Mouse (Mus musculus) spleen, adult 2 months (tissue): ENCODE results near the gene Zkscan14. TPM values are rescaled to one million over a fixed set of nuclear protein-coding genes. Genes with fewer than 3 reads are reported as not detected.
"Not testable (repeated sequence)": the region's sequence is repeated elsewhere in the genome, so short reads cannot be mapped to it uniquely, and the experiment has no call there.

ENCODE experiments used
- DNase-seq, 2 experiments: peaks; one replicate each; pipeline versions ENCODE4 v3.0.0 to v3.0.0-alpha.2; 2012 to 2021; ENCODE audit warnings: low spot score in 2 of 2, low read depth in 1 of 2
- H3K27ac ChIP-seq: fragments of 200-500 bp; 2 replicates; pipeline ENCODE4 v1.5.1; 2012; ENCODE audit warnings: low read length, inconsistent platforms; ENCODE audit not compliant: insufficient read depth
- H3K27me3 ChIP-seq: fragments of 200-500 bp; 2 replicates; pipeline ENCODE4 v1.6.1; 2012; ENCODE audit warnings: mild to moderate bottlenecking, moderate library complexity, low read length, inconsistent platforms; ENCODE audit not compliant: control insufficient read depth, insufficient read depth
- H3K36me3 ChIP-seq: fragments of 200-500 bp; 2 replicates; pipeline ENCODE4 v1.6.1; 2012; ENCODE audit warnings: mild to moderate bottlenecking, low read length, inconsistent platforms; ENCODE audit not compliant: control insufficient read depth, insufficient read depth
- H3K4me1 ChIP-seq: fragments of 200-500 bp; 2 replicates; pipeline ENCODE4 v1.6.1; 2011; ENCODE audit warnings: inconsistent platforms; ENCODE audit not compliant: control insufficient read depth, insufficient read depth, insufficient read length
- H3K4me3 ChIP-seq: fragments of 200-500 bp; 2 replicates; pipeline ENCODE4 v1.5.1; 2011; ENCODE audit warnings: mild to moderate bottlenecking, inconsistent platforms; ENCODE audit not compliant: insufficient read depth, insufficient read length; ENCODE audit errors: extremely low read depth
- CTCF ChIP-seq: fragments of 200-500 bp; IDR thresholded peaks from 2 replicates; pipeline ENCODE4 v1.5.1; 2011; ENCODE audit warnings: mild to moderate bottlenecking, inconsistent platforms; ENCODE audit not compliant: insufficient read depth, insufficient read length, insufficient replicate concordance; ENCODE audit errors: extremely low read depth
- POLR2A ChIP-seq: fragments of 200-500 bp; IDR thresholded peaks from 2 replicates; pipeline ENCODE4 v1.6.1; 2011; ENCODE audit warnings: low read depth, low read length, inconsistent platforms
- WGBS: fragments of 180-500 bp; shearing (Covaris S2); methylation state at CpG from one replicate; pipeline ENCODE4 v1.1.7; 2018; 5-methylcytosine and 5-hydroxymethylcytosine counted together
- polyA plus RNA-seq: library from polyadenylated mRNA; depleted of rRNA; stranded (reverse); fragments of >200 nt; gene quantifications from 2 replicates; pipeline ENCODE4 v1.2.3, GENCODE M21; 2012; rRNA removed

Zkscan14 gene
- 3.4 and 3.7 TPM in 2 replicates for polyA plus RNA-seq

DNA sequence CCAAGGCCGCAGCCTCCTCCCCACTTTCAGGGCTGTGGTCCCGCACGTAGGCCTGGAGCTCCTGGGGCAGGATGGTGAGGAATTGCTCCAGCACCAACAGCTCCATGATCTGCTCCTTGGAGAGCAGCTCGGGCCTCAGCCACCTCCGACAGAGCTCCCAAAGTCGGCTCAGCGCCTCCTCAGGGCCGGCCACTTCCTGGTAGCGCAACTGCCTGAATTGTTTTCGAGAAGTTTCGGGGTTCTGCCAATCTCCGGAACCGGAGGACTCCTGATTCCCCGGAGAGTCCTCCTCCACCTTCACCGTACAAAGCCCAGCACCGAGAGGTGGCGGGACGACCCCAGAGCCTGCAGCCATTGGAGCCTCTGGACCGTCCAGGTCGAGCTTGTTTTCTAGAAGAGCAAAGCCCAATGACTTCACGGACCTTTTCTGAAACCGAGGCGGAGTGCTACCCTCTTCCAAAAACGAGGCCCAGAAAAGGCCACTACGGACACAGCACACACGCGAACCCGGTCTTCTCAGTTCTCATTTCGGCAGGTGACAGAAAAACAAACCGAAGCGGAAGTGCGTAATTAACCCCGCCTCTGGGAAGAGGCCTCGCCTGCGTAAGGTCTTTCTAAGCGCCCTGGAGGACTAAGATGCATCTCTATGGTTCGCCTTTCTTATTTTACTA is at the start of gene Zkscan14:
Gene Zkscan14, minus strand, starts transcription at position 548 of the 671 bp plus-strand sequence.
- Histone ChIP-seq H3K27me3 (no peaks in the 10 kb centered on the region), H3K36me3 (peaks cover 9% of the 10 kb centered on the region), H3K27ac (peak within 1 kb of the TSS; percentile 95), H3K4me1 (peaks cover 7% of the 10 kb centered on the region), H3K4me3 (peak within 1 kb of the TSS; percentile 90)
- WGBS: under 1% methylated on average over 37 of the region's 37 CpGs
- peak; percentile 81 to 92 for DNase-seq
- TF ChIP-seq POLR2A (peak; percentile 75), CTCF (no peak)

DNA sequence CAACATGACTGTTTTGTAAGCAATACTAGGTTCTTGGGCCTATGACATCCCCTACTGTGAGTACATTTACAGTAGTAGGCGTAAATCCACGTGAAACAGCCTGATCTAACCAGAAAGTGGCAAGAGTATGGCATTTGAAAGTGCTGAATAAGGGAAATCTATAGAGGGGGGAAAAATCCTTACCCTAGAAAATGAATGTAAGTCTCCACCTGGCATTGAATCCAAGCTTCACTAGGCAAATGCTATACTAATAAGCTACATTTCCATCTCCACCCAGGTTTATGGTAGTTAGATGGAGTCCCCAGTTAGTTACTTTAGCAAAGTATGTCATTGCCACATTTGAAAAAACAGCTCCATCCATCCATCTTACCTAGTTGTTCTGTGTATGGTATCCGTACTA is 47.9 kb upstream of the Zkscan14 start:
- whole genome bisulfite sequencing: 94% methylated on average over 3 of the region's 3 CpGs
- no peaks in the 10 kb centered on the region for H3K27me3 ChIP-seq
- TF ChIP-seq POLR2A (no peak), CTCF (no peak)
- H3K4me3 ChIP-seq: no peak overlapping the region
- no peaks in the 10 kb centered on the region for H3K4me1 ChIP-seq
- no peak for DNase-seq
- H3K27ac ChIP-seq: no peak overlapping the region
- H3K36me3 ChIP-seq: peaks cover 20% of the 10 kb centered on the region

DNA sequence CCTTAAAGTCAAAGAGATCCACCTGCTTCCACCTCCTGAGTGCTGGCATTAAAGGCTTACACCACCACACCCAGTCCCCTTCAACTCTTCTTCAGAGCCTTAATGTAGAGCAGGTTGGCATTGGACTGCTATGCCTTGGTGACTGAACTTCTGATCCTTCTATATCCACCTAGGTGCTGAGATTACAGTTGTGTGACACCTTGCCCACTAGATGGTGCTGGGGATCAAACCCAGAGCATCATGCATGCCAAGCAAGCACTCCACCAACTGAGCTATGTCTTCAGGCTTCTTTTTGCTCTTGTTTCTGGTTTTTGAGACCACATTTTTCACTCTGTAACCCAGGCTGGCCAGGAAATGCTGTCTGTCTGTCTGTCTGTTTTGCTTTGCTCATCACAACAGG is 33.0 kb upstream of the Zkscan14 start:
- no peak overlapping the region for H3K27ac ChIP-seq
- DNase-seq: peak; percentile 22 to 26
- H3K4me3 ChIP-seq: no peak overlapping the region
- peaks cover 29% of the 10 kb centered on the region for H3K36me3 ChIP-seq
- no peaks in the 10 kb centered on the region; the same call in 1 of the 2 replicates for H3K4me1 ChIP-seq
- TF ChIP-seq POLR2A: no peak
- peak; percentile 14; the same call in 1 of the 2 replicates for TF ChIP-seq CTCF
- no peaks in the 10 kb centered on the region for H3K27me3 ChIP-seq

DNA sequence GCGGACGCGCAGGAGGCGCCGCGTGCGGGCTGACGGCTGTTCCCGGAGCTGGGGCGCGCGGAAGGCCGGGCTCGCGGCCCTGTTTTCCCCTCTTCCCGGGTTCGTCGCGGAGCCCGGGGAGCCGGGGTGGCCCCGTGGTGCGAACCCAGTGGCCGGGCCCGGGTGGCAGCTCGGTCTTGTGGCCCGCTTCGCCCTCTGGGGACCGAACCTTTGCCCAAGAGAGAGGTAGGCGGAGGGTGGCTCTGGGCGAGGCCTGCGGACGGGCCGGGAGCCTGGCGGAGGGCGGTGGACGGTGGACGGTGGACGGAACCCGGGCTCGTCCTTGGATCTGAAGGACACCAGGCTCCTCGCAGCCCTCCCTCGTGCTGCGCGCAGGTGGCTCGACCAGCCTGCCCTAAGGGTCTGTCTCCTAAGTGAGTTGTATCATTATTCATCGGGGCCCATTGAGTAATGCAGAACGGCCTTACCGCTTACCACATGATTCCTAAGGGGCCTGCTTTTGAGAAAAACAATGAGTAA is 30.3 kb upstream of the Zkscan14 start:
- DNase-seq: no peak
- no peak for TF ChIP-seq CTCF
- TF ChIP-seq POLR2A: no peak
- no peaks in the 10 kb centered on the region for H3K27me3 ChIP-seq
- peaks cover 20% of the 10 kb centered on the region for H3K36me3 ChIP-seq
- under 1% methylated on average over 49 of the region's 49 CpGs for WGBS
- H3K27ac ChIP-seq: peak overlapping the region; percentile 87
- peak overlapping the region; percentile 75 for H3K4me3 ChIP-seq
- no peaks in the 10 kb centered on the region; the same call in 1 of the 2 replicates for H3K4me1 ChIP-seq

DNA sequence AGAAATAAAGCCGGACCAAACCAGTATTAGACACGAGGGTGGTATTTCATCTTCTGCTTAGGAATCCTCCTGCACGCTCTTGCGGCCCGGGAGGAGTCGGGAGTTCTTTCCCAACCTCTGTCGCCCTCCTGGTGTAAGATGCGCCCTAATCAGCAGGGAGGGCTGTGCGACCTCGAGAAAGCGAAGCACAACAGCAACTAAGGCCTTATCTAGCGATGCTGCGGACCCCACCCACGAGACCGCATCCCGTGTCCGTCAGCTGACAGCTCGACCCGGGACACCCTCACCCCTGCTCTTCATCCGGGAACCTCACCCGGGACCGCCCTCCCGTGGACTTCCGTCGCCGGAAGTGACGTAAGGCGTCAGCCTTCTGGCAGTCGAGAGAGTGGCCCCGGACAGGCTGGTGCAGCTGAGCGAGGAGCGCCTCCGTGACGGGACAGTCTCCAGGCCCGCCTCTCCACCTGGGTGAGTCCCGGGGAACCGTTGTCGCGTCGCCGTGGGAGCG is 29.8 kb upstream of the Zkscan14 start, which contains the start of gene Zfp655:
Gene Zfp655, plus strand, starts transcription at position 349 of the 505 bp plus-strand sequence.
- Histone ChIP-seq H3K4me1 (no peaks in the 10 kb centered on the region; the same call in 1 of the 2 replicates), H3K27ac (peak within 1 kb of the TSS; percentile 87), H3K27me3 (no peaks in the 10 kb centered on the region), H3K4me3 (peak within 1 kb of the TSS; percentile 75), H3K36me3 (peaks cover 17% of the 10 kb centered on the region)
- WGBS: under 1% methylated on average over 41 of the region's 42 CpGs
- peak; percentile 94 to 95 for DNase-seq
- no peak for TF ChIP-seq CTCF
- TF ChIP-seq POLR2A: peak; percentile 81

DNA sequence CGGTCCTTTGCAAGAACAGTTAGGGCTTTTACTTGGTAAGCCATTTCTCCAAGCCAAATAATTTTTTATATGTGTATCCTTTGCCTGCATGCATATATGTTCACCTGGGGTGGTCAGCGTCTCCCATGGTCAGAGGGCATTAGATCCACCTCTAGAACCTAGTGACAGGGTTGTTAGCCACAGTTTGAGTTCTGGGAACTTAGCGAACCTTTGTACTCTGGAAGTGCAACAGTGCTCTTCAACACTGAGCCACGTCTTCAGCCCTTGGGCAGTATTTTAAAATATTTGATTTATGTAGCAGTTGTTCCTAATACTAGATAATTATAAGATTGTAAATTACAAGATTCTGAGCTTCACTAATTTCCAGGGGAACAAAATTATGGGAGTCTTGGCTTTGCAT is 29.0 kb upstream of the Zkscan14 start:
- H3K27me3 ChIP-seq: no peaks in the 10 kb centered on the region
- no peak overlapping the region for H3K27ac ChIP-seq
- WGBS: 94% methylated on average over 4 of the region's 4 CpGs
- DNase-seq: no peak
- H3K4me3 ChIP-seq: no peak overlapping the region
- H3K4me1 ChIP-seq: no peaks in the 10 kb centered on the region; the same call in 1 of the 2 replicates
- H3K36me3 ChIP-seq: peaks cover 15% of the 10 kb centered on the region
- TF ChIP-seq POLR2A (no peak), CTCF (no peak)

DNA sequence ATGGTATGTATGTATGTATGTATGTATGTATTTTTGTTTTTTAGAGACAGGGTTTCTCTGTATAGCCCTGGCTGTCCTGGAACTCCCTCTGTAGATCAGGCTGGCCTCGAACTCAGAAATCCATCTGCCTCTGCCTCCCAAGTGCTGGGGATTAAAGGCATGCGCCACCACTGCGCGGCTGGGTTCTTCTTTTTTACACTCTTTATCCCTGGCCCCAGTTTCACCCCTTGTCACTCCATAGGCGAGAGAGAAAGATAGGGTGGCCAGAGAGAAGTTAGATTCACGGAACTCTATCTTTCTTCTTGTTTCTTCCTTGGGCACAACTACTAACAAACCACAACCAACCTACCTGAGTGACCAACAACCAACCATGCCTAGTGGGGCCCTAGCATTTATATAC is 27.6 kb upstream of the Zkscan14 start:
- H3K4me3 ChIP-seq, DNase-seq, H3K36me3 ChIP-seq, H3K27ac ChIP-seq, H3K4me1 ChIP-seq, H3K27me3 ChIP-seq: not testable (repeated sequence)
- 84% methylated on average over 6 of the region's 6 CpGs for WGBS
